Mouse (Mus musculus): ENCODE results near the gene Rap1b.

The Rap1b gene

GRCm38 (mm10) chr10:117783786-117784420 is 61.9 kb downstream of the Rap1b start:
- no peak for DNase-seq (ENCODE audit: low spot score)

DNA sequence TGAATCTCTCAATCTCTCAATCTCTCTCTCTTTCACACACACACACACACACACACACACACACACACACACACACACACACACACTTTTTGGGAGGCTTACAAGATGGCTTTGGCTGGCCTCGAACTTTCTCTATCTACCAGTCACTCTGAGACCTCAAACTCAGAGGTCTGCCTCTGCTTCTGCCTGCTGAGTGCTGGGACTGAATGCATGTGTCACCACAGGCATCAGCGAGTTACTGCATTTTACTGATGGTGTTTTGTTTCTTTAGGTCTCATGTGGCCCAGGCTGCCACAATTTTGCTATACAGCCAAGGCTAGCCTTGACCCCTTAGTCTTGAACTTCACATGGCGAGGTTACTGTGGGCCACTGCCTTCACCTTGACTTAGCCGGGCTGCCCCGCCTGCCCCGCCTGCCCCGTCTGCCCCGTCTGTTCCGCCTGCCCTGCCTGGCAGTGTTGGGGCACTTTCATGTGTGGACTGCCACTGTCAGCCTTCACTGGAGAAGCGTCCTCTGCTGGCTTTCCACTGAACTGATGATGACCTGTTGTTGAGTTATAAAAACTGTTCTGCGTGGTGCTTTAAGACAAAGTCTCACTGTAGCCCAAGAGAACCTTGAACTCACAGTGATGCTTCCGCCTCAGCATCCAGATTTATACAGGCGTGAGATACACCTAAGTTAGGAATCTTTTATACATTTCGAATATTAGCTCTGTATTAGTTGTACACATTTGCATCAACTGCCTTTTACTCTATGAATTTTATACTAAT is 63.2 kb downstream of the Rap1b start:
- no peak for DNase-seq (ENCODE audit: low spot score)

DNA sequence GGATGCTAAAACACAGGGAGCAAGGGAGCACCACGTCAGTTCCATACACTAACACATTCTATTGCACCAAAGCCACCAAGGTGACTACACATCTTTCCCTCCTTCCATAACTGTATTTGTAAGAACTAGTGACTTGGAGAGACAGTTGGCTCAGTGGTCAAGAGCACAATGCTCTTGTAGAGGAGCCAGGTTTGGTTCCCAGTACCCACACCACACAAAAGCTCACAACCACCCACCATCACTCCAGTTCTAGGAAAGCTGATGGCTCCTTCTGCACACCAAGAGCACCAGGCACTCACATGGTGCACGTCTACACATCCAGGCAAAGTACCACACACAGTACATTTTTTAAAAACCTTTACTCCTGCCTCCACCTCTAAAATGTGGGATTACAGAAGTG is 63.8 kb downstream of the Rap1b start:
- no peak for DNase-seq (ENCODE audit: low spot score)

GRCm38 (mm10) chr10:117781021-117781725 is 64.7 kb downstream of the Rap1b start:
- no peak for DNase-seq (ENCODE audit: low spot score)

DNA sequence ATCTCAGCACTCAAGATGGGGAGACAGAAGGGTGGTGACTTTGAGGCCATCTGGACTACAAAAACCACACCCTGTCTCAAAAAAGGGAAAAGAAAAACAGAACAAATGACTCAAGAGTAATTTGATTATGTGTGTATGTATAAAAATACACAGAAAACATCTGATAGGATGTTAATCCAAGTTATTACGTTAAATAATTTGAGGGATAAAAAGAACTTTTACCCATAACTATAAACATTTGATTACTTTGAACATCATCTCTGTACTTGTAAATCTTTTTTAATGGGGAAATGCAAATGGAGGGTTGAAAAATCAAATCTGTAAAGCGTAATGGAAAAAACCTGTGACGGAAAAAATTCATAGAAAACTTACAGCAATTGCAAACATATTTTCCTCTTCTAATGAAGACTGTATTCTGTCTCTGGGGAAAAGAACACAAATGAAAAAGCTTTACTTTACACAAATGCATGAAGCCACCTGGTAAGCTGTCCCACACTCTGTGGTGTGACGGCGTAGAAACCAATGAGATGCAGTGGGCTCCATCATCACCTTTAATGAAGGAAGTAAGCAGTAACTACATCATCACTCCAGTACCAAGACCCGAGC is 65.4 kb downstream of the Rap1b start:
- no peak for DNase-seq (ENCODE audit: low spot score)

- no peak for DNase-seq (ENCODE audit: low spot score)
Observed at GRCm38 (mm10) chr10:117779581-117780305, 66.1 kb downstream of the Rap1b start.

DNA sequence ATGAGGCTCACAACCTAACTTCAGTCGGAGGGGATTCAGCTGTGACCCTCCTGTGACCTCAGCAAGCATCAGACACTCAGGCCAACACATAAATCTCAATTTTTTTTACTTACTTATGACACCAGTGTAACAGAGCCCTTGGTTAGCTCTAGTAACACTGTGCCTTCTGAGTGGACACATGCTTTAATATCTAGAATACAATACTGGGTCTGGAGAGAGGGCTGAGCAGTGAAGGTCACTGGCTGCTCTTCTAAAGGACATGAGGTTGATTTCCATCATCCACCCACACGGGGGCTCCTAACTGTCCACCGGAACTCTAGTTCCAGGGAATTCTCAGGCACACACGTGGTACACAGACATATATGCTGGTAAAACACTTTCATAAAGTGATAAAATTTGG is 66.9 kb downstream of the Rap1b start:
- no peak for DNase-seq (ENCODE audit: low spot score)

GRCm38 (mm10) chr10:117778328-117778910 is 67.4 kb downstream of the Rap1b start:
- no peak for DNase-seq (ENCODE audit: low spot score)

DNA sequence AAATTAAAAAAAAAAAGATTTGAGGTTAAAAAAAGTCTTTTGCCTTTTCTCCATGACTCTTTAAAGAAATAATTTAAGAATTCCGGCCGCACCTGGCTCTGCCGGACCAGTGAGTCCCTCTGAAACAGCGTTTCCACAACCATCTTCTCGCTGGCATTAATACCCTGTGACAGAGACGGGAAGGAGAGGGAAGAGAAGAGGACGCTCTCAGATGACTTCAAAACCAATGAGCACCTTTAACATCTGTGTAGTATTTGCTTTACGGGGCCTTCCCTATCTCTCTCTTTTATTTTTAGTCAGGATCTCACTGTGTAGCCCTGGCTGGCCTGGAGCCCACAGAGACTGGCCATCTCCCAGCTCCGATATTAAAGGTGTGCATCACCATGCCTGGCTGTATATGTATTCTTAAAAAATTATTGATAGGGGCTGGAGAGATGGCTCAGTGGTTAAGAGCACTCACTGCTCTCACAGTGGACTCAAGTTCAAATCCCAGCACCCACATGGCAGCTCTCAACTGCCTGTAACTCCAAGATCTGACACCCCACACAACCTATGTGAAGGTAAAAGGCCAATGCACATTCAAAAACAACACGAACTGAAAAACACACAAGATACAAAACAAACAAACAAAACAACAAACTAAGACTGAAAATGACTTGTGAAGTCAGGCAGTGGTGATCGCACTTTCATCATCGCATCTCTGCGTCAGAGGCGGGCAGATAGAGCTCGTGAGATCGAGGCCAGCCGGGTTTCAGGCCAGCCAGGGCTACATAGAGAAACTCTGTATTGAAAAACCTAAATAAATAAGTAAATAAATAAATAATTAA is 68.1 kb downstream of the Rap1b start:
- DNase-seq (ENCODE audit: low spot score) = no peak

DNA sequence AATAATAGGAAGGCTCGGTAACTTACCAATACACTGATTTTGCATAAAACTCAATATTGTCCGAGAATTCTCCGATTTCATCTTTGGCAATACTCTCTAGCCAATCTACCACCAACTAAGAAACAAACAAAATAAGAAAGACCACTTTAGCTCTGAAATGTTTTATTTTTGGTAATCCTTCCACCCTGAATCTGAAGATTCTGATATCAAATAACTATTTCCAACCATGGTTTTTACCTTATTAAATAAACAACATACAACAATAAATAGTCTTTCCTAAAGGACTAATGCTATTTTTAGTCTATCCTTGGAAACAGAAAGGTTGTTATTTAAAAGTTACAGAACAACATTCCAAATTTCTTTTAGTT is 68.7 kb downstream of the Rap1b start:
- no peak for DNase-seq (ENCODE audit: low spot score)

GRCm38 (mm10) chr10:117776281-117777102 is 69.3 kb downstream of the Rap1b start:
- no peak for DNase-seq (ENCODE audit: low spot score)

DNA sequence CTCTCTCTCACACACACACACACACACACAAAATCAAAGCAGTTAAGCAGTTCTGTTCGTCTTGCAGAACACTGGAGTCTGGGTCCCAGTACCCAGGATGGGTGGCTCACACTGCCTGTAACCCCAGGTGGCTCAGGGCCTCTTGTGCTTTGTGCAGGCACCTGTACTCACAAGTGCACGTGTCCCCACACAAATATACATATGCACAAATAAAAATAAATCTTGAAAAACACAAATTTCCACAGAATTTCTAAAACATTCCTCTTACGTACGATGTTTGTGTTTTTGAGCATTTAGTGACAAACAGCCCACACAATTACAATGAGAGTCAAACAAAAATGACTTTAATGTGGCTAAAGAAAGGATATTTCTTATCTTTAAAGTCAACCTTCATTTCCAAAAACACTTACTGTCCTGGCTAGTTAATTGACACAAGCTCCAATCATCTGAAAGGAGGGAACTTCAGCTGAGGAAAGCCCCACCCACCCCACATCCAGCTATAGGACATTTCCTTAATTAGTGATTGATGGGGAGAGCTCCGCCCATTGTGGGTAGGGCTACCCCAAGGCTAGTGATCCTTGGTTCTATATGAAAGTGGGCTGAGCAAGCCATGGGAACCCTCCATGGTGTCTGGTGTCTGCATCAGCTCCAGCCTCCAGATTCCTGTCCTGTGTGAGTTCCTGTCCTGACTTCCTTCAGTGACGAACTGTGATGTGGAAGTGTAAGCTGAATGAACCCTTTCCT is 70.3 kb downstream of the Rap1b start:
- no peak for DNase-seq (ENCODE audit: low spot score)

DNA sequence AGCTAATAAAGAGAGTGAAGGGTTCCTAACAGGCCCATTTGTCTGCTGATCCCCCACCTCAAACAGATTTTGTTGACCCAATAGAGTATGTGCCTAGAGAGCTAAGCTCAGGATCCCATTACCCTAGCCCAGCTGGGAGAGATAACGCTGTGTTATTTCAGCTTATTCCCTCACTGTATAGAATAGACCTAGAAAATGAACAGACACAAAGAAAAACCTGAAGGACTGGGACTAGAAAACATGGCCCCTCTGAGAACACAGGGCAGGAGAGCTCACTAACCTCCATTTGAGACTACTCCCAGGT is 71.1 kb downstream of the Rap1b start:
- no peak for DNase-seq (ENCODE audit: low spot score)

GRCm38 (mm10) chr10:117774011-117774816 is 71.6 kb downstream of the Rap1b start:
- no peak for DNase-seq (ENCODE audit: low spot score)

DNA sequence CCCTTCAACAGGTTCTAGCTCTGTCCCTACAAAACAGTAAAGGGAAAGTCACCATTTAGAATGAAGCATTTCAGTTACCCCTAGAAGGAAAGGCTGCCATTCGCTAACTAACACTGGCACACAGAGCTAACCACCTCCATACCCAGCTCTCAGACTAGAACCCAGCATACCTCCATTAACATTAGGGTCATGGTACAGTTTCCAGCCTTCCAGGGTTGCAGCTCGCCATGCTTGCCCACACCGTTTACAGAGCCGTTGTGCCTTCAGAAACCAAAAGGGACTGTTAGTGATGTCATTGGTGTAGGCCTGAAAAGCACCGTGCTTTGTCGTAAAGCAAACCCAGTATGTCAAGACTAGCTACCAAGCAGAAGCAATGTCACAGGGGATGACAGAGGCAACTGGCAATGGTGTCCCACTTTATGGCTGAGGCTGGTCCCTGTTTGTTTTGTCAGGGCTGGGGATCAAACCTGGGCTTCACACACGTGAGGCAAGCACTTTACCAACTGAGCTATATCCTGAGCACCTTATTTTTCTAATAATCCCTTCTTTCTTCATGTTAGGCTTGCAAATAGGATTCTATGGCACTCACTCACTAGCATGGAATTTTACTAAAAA is 72.6 kb downstream of the Rap1b start:
- DNase-seq (ENCODE audit: low spot score) = no peak

GRCm38 (mm10) chr10:117772364-117773105 is 73.3 kb downstream of the Rap1b start:
- DNase-seq (ENCODE audit: low spot score) = no peak

- no peak for DNase-seq (ENCODE audit: low spot score)
Observed at GRCm38 (mm10) chr10:117771131-117771510, 74.7 kb downstream of the Rap1b start.
